Mouse (Mus musculus) right cerebral cortex, postnatal 4 days (tissue): ENCODE data around the gene Als2cr12.
"Not testable (repeated sequence)": the region's sequence is repeated elsewhere in the genome, so short reads cannot be mapped to it uniquely, and the experiment has no call there.

Experiments used
- DNase-seq: peaks from one replicate; pipeline ENCODE4 v3.0.0-alpha.2; 2022

The Als2cr12 gene

DNA sequence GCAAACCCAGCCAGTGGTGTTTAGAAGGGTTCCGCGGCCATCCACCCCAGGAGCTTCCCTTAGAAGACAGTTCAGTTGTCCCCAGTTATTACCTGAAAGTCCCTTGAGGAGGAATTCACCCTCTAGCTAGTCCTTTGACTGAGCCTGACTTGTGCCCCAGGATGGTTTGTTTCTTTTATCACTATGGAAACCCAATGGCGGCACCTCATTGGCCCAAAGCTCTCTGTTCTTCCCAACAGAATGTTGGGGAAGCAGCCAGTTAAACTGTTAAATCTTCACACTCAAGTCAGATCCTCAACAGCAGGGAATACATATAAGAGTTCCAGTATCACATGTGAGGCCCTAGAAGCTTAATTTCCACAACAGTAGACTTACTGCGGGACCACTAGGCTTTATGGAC is at the start of gene Als2cr12:
TSS of gene Als2cr12 (minus strand) at position 180 of the 400 bp plus-strand sequence.
- not testable (repeated sequence) for DNase-seq

DNA sequence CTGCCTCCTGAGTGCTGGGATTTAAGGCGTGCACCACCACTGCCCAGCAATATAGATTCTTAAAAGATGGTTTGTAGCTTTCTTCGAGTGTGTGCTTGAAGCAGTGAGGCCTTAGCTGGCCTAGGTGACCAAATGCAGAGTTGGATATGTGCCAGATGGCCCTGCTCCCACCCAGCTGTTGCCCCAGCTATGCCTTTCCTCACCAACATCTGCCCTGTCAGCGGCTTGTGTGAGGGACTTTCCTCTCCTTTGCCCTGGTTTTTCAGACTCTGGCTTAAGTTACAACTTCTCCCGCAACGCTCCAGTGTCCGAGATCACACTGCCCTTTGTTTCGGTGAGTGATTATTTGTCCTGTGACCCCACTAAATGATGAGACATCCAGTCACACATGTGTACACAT is 48.9 kb upstream of the Als2cr12 start:
- DNase-seq, result no peak

DNA sequence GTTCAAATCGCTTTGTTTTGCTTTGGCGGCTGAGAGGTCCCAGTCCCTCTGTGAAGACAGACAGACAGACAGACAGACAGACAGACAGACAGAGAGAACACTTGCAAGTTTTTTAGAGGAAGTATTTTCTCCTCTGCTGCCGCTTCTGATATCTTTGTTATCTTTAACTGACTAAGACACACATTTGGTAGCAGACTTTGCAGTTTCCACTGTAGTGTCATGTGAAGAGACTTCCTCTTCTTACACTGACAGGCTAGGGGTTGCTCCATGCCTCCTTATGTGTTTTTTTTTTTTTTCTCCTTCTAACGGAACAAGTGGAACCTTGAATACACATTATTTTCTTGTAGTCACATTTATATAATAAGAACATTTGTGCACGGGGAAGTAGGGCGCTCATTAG is 47.5 kb upstream of the Als2cr12 start:
- DNase-seq, result no peak

DNA sequence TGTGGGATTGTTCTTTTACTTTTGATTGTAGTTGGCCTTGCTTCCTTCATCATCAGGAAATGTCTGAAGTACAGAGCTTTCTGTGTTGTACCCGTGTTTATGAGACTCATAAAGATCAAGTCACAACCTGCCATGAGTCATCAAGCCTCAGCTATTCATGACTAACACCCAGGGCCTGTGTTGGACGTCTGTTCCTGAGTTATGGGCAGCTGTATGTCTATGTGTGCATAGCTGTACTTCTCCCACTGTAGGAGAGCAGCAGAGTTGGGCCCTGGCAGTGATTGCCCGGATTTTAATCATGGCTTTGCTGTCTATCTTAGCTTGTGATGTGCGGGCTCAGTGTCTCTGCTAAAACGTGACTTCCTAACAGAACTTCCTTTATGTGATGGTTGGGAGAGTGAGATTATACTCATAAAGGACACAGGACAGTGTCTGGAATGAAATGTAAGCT is 46.8 kb upstream of the Als2cr12 start:
- DNase-seq, result no peak

DNA sequence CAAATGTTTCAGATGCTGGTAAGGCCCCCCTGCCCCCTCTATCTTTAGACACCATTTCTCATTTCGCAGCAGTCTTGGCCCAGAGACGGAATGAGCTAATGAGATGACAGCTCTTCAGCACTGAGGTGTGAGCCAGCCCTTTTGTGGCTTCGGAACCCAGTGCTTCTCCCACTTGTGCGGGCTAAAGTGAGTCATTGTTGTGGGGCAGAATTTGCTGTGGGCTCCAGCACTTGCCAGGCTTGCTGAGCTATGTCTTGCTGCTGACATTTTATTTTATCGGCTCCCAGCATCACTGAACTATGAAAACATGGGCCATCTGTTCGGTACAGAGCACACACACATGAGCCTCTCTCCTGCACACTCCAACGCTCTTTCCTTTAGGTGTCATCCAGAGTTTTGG is 43.7 kb upstream of the Als2cr12 start:
- no peak for DNase-seq

DNA sequence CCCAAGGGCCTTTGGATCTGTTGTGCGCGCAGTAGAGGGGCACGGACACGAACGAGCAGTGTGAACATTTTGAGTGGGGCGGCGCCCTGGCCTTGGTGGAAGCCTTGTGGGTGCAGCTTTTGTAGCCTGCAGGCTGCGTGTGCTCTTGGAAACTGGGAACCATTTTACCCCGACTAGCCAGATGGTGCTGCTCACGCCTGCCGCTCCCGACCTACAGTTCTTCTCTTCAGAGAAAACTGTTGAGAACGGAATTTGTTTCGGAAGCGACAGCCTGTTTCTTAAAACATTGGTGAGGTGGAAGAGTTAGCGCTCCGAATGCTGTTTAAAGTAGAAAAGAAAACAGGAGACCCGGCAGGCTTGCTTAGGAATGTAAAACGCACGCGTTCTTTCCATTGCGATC is 41.2 kb upstream of the Als2cr12 start:
- peak; percentile 26 for DNase-seq

DNA sequence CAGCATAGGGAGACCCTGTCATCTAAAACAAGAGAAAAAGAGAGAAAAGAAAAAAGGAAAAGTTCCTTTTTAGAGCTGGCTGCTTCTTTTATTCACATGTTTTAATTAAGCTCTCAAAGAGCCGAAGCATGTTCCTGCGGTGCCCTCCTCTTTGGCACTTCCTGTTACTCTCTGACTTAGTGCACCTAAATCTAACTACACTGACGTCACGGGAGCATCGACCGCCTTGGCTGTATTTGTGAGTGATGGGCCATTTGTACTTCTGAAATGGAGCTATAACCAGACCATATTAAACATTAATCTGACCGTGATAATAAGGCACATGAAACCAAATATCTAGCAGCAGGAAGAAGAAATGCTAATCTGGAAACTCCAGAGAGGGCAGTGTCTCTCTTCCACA is 40.2 kb upstream of the Als2cr12 start:
- DNase-seq, result no peak

DNA sequence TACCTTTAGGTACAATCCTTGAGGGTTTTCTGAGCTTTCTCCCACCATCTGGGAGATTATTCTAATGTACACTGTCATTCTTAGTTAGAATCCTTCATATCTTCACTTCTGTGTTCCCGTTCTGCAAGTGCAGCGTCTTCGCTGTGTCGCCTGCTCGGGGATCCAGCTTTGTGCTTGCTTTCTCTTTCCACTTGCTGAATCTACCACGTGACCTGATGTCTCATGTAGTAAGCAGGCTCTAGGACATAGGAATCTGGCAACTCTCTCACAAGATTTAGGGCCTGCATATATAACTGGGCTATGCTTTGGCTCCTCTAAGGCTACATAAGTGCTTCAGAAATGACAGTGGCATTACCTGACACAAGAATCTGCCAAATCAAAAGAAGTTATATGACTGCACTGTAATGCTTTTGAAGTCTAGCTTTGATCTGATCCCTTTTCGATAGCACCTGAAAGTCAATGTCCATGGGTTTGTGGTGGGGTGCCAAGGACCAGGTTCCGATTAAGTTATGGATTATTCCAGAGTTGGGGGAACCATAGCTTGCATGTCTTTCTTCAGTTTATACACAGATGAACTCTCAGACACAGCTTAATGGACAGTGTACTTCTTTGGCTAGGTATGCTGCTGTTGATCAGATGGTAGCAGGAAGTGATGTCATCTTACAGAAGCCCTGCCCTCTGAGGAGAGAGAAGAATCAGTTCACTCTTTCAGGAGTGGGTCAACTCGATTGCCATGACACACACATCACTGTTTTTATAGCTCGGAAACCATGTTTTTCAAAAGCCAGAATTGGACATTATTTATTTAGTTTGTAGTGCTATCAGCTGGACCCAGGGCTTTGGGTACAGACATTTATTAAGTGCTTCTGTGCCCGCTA is 38.5 kb upstream of the Als2cr12 start:
- no peak for DNase-seq

DNA sequence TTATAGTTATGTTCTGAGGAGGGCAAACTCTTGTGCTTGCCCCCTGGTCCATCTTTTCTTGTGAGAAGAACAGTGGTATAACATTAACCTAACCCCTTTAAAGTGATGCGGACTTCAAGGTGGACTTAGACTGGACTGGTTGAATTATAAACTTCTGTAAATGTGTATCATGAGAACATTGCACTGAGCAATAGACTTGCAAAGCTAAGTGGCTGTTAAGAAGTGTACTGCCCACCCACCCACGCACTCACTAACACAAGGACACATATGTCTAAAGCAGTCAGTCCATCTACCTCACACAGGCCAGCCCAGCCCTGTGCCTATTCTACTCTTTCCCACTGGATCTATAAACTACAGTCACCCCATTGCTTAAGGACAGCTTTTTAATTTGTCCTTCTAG is 37.8 kb upstream of the Als2cr12 start:
- DNase-seq, result no peak

DNA sequence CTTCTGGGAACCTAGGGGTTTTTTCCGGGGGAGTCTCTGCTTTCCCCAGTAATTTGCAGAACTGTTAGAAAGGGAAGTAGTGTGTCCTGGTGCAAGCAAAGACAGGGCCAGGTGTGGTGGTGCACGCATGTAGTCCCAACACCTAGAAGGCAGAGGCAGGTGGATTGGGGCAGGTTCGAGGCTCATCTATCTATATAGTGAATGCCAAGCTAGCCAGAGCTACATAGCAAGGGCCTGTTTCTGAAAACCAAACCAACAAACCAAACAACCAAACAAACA is 32.7 kb upstream of the Als2cr12 start:
- DNase-seq, result no peak

DNA sequence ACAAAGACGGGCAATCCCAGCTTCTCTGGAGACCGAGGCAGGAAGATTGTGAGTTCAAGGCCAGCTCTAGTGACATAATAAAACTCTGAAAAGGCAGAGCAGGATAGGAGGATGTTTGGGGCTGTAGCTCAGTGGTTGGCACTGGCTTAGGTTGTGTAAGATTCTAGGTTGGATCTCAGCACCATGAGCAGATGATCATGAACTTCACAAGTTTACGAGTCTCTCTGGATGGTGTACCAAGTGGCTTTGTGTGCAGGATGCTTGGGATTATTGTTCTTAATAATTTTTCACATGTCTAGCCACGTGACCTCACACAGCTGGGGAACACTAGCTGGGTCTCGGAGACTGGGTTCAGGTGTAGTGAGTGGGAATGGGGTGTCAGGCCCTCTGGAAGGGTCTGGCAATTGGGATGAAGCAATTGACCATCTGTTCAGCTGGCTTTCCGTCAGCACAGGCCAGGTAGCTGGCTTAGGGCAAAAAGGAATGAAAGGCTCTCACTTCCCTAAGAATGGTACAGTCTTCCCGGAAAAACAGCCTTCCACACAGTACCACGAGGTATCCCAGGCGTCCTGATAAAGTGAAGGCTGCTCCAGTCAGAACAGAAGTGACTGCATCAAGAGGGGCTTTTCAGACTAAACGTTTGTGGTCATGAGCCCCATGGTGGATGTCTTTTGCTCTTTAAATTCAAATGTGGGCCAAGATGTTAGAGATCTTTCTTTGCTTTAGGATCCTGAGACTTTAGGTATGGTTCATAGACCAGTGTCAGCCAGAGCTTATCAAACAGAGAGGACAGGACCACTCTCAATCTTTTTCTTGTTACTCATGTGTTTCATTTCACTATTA is 32.2 kb upstream of the Als2cr12 start:
- no peak for DNase-seq

DNA sequence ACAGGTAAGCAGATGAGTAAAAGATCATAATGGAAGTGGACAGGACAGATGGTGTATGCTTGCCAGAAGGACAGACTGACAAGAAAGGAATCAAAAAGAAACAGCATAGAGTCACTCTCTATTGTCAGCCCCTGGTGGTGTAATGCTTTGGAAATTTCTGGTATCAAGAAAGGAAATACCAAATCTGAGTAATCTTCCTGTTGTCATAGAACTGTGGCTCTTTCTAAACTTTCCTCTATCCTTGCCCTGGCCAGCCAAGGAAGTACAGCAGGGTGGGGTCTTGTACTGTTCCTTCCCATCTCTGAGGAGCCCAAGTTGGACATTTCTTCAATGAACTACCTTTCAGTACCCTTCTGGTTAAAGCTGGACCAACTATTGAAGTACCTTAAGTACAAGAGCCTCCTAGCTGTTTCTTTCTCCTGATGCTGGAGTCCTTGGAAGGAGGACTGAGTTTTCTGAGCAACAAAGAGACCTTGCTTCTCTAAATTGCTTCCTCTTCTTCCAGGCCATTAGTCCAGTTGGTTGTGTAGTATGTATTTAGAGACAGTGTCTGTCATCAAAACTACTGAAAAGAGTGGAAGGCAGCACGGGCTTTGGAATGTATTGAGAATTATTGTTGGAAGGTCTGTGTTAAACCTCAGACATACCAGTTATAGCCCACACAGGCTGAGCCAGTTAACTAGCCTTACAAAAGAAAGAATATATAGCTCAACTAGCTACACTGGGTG is 31.4 kb upstream of the Als2cr12 start:
- no peak for DNase-seq

DNA sequence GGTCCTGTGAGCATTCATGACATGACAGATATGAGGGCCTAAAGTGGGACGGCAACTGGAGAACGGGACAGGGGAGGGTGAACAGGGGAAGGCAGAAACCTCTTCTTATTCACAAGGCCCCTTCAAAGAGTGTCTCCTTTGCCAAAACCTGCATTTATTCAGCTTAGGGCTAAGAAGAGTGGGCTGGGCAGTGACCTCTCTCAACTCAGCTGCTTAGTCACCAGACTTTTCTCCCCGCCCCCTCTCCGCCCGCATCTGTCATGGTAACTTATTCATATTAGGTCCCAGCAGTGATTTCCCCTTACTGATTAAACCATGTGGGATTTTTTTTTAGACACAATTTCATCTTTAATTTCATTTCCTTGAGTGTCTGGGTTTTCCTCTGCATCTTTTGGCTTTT is 30.0 kb upstream of the Als2cr12 start:
- no peak for DNase-seq

DNA sequence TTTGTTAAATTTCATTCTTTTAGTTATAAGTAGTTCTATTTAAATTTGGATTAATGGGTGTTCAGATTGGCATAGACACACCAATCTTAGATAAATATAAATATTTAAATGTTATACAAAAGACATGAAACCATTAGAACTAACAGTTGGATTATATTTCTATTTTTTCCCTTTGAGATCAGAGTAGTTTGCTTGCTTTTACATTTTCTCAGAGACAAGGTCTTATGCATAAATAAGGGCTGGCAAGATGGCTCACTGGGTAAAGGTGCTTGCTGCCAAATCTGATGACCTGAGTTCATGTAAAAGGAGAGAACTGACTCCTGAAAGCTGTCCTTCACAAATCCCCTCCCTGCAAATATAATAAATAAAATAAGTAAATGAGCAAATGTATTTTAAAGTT is 29.3 kb upstream of the Als2cr12 start:
- no peak for DNase-seq

DNA sequence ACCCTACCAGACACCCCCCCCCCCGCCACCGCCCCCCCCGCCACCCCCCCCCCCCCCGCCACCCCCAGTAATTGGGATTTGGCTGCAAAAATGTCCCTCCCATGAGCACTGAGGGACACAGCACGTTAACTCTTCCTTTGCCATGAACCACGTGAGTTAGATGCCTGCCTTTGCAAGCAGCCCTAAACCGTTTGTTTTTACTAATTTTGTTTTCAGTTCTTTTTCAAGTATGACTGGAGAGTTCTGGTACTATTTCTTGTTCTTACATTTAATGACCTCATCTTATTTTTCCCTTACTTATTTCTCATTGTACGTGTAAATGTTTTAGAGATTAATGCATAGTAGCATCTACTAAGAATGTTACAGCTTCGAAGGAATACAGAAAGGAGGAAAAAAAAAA is 28.7 kb upstream of the Als2cr12 start:
- DNase-seq, result no peak

DNA sequence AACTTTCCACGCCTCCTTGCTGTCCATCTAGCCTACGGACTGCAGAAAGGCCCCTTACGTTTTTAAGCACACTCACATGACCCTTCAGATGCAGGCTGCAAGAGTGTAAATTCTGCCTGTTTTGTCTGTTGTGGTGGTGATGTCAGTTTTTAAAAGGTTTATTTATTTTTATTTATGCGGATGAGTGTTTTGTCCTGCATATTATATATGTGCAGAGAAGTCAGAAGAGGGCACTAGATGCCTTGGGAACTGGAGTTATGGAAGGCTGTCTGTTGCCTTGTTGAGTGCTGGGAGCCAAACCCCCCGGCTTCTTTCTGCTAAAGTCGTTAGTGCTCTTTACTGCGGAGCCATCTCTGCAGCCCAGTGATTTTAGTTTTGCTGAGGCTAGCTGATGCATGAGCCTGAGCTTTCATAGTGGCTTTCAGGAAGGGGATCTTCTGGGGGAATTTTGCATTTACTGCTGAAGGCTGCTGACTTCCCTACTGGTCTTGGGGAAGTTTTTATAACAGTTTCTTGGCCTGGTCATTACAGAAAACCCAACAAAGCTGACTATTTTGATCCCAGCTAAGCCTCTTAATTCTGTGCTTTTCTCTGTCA is 28.1 kb upstream of the Als2cr12 start:
- DNase-seq, result no peak

DNA sequence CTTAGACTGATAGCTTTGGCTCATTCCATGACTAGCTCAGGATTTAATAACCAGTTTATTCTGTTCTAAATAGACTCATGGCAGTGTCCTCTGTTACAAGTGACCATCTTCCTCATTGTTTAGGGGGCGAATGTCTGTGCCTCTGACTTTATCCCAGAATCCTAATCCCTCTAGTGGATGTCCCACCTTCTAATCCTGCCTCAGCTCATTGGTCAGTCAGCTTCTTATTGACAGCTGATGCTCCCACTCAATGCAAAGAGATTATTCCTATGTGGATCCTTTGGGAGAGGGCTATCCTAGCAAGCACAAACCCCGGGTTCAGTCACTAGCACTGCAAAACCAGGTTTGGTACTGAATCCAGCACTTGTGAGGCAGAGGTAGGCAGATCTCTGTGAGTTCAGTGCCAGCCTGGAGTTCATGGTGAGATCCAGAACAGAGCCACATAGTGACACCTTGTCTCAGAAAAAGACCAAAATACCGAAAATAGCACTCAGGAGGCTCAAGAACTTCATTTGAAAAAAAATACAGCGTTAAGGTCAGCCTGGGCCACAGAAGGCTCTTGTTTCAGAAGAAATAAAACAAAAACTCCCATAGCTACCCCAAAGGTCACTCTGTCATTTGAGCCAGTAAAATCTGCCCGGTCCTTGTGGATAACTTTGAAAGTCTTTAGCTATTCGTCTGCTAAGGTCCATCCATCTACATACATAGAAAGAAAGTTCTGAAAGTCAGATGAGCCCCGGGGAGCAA is 27.4 kb upstream of the Als2cr12 start:
- no peak for DNase-seq

DNA sequence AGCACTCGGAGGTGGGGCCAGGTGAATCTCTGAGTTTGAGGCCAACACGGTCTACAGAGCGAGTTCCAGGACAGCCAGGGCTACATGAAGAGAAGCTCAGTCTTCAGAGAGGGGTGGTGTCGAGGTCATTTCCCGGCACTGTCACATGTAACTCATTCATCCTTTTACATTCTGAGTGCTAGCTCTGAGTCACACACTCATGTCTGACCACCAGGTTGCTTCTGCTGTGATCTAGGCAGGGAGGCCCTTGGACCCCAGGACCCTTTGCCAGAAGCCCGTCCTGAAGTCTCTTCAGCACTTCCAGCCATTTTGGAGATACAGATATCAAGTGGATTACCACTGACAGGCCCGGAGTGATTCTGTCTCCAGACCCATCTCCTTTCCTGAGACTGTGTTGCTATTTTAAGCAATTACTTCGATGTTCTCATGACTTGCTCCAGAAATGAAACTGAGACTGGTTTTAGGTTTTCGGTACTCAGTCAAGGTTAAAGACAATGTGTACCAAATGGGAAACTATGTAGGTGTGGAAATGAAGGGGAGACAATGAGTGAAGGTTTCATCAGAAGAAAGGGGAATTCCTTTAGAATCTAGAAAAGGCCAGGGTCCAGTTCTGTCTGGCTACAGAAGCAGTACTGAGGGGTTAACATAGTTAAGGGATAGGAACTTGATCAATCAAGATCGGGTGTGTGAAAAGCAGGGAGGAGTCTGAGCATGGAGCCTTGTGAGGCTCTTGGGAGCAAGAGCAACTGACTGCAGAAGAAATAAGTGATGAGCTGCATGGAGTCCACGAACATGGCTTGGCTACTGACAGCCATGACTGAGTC is 26.5 kb upstream of the Als2cr12 start:
- no peak for DNase-seq

DNA sequence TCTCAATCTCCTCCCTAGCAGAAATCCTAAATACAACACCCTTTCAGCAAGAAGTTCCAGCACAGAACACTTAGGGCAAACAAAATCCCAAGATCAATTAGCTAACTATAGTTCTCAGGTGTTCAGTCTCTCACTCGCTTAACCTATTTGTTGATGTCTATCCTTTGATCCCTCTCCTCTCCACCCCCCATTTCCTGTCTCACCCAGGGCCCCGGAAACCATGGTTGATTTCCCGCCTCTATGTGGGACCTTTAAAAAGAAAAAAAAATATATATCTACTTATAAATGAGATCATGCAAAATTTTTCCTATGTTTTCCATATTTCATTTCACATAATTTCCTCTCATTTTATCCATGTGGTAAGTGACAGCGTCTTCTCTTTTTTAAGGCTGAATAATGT is 25.2 kb upstream of the Als2cr12 start:
- DNase-seq, result no peak

DNA sequence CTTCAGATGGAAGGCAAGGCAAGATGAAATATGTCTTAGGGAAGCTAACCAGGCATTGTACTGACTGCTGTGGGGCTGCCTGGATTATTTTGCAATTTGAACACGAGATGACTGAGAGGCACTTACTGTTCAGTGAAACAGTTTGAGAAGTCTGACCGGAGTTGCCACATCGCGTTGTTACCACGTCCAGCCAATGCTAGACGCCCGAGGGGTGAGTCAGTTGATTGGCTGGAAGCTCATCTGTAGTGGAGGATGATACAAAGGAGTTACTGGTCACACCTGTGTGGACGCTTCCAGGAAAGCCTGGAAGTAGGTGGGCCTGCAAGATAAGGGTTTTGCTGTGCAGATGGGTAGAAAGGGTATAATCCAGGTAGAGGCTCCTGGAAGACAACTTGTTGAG is 24.3 kb upstream of the Als2cr12 start:
- DNase-seq, result no peak

DNA sequence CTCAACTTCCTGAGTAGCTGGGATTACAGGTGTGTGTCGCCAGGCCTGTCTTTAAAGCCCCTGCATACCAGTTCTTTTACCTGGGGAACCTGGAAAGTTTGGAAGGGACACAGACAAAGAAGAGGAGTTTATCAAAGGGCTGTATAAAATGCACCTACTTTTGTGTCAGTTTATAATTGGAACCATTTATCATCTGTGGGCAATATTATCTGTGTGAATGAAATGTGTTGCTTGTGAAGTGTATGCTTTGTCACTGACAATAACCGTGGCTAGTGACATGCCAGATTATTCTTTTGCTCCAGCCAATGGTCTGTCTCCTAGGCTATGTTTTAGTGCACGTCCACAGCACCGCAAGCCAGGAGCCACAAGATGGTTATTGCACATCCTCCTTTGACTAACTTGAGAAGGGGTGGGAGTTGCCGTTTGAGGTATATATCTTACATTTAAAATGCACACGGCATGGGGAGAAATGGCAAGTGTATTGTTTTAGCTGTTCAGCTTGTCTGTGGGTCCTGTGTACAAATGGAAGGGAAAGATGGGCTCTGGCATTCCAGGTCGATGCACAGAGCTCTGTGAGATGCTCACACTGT is 23.7 kb upstream of the Als2cr12 start:
- no peak for DNase-seq
